Mouse (Mus musculus): ENCODE results near the gene Hoxd3.

Gene Hoxd3

DNA sequence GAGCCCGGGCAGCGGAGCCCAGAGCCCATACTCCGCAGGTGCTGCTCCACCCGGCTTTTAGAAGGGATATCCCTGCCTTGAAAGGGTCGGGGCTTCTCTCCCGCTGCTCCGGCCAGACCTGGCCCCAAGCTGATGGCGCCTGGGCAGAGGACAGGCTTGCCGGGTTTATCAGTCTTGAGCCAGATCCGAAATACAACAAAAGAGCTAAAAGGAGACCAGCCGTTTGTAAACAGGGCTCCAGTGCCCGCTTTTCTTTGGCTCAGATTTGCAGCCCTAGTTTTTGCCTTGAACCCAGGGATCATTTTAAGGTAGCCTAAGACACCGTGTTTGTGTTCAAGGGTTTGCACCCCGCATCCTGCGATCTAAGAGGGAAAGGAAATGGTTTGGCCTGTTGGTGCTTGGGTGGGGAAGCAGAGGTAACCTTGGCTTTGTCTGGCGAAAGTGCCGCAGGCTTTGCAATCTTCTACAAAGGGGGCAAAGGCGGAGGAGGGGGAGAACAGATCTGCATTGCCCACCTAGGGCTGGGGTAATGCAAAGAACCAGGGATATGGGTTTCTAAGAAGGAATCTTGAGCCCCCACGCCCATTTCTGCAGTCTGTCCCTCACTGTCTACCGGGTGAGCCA, 18.8 kb upstream of the Hoxd3 start:
- DNase-seq (ENCODE audit: low spot score in 2 of 2), result no peak

DNA sequence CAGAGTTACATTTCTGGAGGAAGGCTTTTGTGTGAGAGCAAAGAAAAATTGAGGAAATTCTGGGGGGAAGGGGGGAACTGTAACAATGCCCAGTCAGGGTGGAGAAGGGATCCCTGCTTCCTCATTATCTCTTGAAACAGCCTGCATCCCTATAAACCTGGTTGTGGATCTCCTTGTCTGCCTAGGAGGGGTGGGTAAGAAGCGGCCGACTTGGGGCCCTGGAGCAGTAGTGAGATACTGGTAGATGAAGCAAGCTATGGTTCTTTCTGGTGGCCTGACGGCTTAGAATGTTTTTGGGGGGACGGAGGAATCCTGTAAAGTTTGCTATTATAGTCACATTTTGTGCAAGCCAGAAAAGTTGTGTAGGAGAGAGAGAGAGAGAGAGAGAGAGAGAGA, 18.3 kb upstream of the Hoxd3 start:
- no peak for DNase-seq (ENCODE audit: low spot score in 2 of 2)

- no peak for DNase-seq (ENCODE audit: low spot score in 2 of 2)
Measured at GRCm38 (mm10) chr2:74694066-74694465, 17.7 kb upstream of the Hoxd3 start.

DNA sequence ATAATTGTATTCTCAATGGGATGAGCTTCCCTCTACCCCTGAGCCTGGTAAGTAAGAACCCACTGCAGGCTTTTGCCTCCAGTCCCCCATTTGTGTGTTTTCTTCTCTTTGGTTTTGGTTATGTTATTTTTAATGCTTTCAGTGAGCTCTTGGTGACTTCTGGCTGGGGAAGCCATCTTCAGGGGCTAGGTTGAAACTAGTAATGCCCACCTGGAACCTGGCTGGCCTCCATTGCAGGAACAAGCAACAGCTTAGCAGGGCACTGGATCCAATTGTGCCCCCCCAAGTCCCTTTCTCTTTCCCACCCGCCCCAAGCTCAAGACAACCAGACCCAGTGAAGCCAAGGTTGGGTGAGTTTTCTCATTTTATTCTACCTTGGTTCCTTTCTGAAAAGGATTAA, 16.3 kb upstream of the Hoxd3 start:
- no peak for DNase-seq (ENCODE audit: low spot score in 2 of 2)

- no peak for DNase-seq (ENCODE audit: low spot score in 2 of 2)
Measured at GRCm38 (mm10) chr2:74695813-74696430, 15.8 kb upstream of the Hoxd3 start.

DNA sequence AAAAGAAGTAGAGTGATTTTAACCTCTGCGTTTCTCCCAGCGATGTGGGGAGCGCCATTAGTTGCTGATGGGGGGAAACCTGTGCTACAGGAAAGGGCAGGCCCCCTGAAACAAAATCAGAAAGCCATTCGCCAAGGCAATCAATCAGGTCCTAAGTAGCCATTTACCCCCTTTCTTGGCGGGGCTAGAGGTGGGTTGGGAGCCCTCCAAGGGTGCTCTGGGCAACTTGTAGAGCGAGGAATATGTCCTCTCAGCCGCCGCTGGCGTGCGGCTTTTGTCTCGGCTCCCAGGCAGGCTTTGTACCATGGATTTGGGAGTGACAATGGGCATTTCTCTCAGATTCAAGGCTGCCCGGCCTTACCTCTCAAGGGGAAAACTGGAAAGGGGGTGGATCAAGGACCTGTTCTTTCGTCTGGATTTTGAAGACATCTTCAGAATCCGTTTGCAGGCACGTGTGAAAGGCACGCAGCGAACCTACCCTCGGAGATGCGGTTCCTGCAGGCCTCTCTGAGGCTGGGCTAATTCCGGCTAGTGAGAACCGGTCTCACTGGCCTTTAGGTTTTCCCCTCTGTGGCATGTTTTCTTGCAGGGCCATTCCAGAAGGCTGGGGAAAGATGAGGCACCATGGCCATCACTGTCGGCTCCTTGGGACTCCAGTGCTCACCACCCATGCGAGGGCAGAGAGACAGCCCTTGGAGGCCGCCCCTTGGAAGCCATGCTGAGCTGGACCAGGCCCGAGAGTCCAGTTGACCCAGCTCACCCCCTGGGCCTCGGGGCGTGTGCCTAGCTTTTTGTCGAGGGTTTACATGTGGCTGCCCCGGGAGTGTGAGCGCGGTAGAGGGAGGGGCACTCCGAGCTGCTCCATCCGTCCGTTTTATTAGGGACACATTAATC, 15.0 kb upstream of the Hoxd3 start:
- no peak for DNase-seq (ENCODE audit: low spot score in 2 of 2)

DNA sequence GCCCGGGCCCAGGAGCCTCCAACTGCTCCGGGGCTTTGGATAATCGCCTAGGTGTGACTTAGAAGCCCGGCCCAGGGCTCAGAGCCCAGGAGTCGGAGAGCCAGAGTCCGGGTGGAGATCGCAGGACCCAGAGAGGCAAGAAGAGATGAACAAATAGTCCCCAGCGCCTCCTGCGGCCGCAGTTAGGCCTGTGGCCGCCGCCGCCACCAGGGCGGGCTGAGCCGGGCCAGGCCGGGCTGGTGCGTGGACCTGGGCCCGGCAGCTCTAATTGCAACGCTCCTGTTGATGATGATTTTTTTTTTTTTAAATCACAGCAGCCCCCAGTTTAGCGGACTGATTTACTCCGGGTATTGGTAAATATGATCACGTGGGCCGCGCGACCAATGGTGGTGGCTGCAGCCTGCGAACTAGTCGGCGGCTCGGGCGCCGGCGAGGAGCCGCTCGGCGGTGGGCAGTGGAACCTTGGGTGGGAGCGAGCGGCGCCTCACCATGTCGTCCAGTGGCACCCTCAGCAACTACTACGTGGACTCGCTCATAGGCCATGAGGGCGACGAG, 14.1 kb upstream of the Hoxd3 start, which contains the start of gene Hoxd9:
TSS of gene Hoxd9 (plus strand) at position 161 of the 555 bp plus-strand sequence.
- no peak for DNase-seq (ENCODE audit: low spot score in 2 of 2)

GRCm38 (mm10) chr2:74698201-74699052, 13.3 kb upstream of the Hoxd3 start:
- no peak for DNase-seq (ENCODE audit: low spot score in 2 of 2)

DNA sequence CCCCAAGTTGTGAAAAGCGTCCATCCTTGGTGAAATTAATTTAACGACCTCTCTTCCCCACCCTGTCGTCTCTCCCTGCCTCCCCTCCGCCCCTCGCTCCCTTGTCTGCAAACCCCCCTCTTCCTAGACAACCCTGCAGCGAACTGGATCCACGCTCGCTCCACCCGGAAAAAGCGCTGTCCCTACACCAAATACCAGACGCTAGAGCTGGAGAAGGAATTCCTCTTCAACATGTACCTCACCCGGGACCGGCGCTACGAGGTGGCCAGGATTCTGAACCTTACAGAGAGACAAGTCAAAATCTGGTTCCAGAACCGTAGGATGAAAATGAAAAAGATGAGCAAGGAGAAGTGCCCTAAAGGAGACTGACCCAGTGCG, 12.7 kb upstream of the Hoxd3 start:
- no peak for DNase-seq (ENCODE audit: low spot score in 2 of 2)

- no peak for DNase-seq (ENCODE audit: low spot score in 2 of 2)
Measured at GRCm38 (mm10) chr2:74699664-74700545, 11.8 kb upstream of the Hoxd3 start.

GRCm38 (mm10) chr2:74700546-74701112, 11.1 kb upstream of the Hoxd3 start:
- DNase-seq (ENCODE audit: low spot score in 2 of 2), result no peak

GRCm38 (mm10) chr2:74701949-74702819, 9.5 kb upstream of the Hoxd3 start:
- DNase-seq (ENCODE audit: low spot score in 2 of 2), result peak; percentile 78 to 79

- DNase-seq (ENCODE audit: low spot score in 2 of 2), result no peak
Measured at GRCm38 (mm10) chr2:74702820-74703219, 8.9 kb upstream of the Hoxd3 start.

DNA sequence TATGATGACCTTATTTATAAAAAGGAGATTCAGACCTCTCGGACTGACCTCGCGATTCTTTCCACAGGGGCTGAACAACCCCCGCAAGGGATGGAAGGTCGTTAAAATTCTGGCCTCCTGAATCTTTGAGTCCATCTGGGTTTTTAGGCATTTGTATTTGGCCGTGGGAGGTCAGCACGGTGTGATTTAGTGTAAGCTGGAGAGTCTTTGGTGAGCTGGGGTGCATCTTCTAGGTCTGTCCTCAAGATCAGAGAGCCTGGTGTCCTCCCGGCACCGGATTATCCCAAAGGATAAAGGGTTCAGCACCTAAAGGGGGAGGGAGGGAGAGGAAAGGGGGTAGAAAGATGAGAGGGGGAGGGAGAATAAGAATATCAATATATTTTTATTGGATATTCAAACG, 8.4 kb upstream of the Hoxd3 start:
- no peak for DNase-seq (ENCODE audit: low spot score in 2 of 2)

- DNase-seq (ENCODE audit: low spot score in 2 of 2), result no peak
Measured at GRCm38 (mm10) chr2:74703720-74704392, 7.9 kb upstream of the Hoxd3 start.

- DNase-seq (ENCODE audit: low spot score in 2 of 2), result no peak
Measured at GRCm38 (mm10) chr2:74704393-74704998, 7.2 kb upstream of the Hoxd3 start, which contains the start of gene Hoxd8. Gene Hoxd8, plus strand, starts transcription at chr2:74704615.

GRCm38 (mm10) chr2:74704999-74705466, 6.7 kb upstream of the Hoxd3 start:
- no peak for DNase-seq (ENCODE audit: low spot score in 2 of 2)

Measured in frontal cortex, postnatal 25 days (tissue).